ENCODE assay signal across 1 mouse cellular context in genomic region chr16:20623211-20623610, GRCm38 (mm10).
TF ChIP-seq lines count a peak whose summit lies in the region.

No protein-coding gene starts in this region.

TF ChIP-seq in CH12.LX, 34 proteins besides CTCF, POLR2A, EP300 and RAD21:
- TF ChIP-seq MAZ (IDR thresholded peaks at IDR 0.05; ENCODE audit: low read depth, low read length) (no peak), IRF4 (IDR thresholded peaks at IDR 0.05; ENCODE audit: low read depth, low read length) (no peak), USF1 (IDR thresholded peaks at IDR 0.05; ENCODE audit: low read depth, low read length) (no peak), ZMIZ1 (IDR thresholded peaks at IDR 0.05; ENCODE audit: low read depth, low read length) (no peak), UBTF (IDR thresholded peaks at IDR 0.05; ENCODE audit: low read depth, low read length) (no peak), RCOR1 (conservative IDR thresholded peaks at IDR 0.05; ENCODE audit: low read depth, low read length) (no peak), CHD1 (IDR thresholded peaks at IDR 0.05; ENCODE audit: low read depth, low read length) (no peak), HCFC1 (IDR thresholded peaks at IDR 0.05; ENCODE audit: low read depth, low read length) (no peak), ZC3H11A (IDR thresholded peaks at IDR 0.05; ENCODE audit: low read depth, low read length) (no peak), SMC3 (IDR thresholded peaks at IDR 0.05; ENCODE audit: low read depth, low read length) (no peak), MXI1 (IDR thresholded peaks at IDR 0.05; ENCODE audit: low read depth, low read length) (no peak), MEF2A (IDR thresholded peaks at IDR 0.05; ENCODE audit: borderline replicate concordance, low read depth, low read length) (no peak), E2F4 (IDR thresholded peaks at IDR 0.05; ENCODE audit: insufficient replicate concordance, low read depth, low read length) (no peak), POLR2AphosphoS2 (IDR thresholded peaks at IDR 0.05; ENCODE audit: low read depth, low read length) (no peak), USF2 (conservative IDR thresholded peaks at IDR 0.05; ENCODE audit: low read depth, low read length) (no peak), GABPA (IDR thresholded peaks at IDR 0.05; ENCODE audit: insufficient replicate concordance, low read depth, low read length) (no peak), MYC (IDR thresholded peaks at IDR 0.05; ENCODE audit: low read depth, low read length) (no peak), ZKSCAN1 (IDR thresholded peaks at IDR 0.05; ENCODE audit: borderline replicate concordance, low read depth, low read length) (no peak), JUND (conservative IDR thresholded peaks at IDR 0.05; ENCODE audit: low read depth, low read length) (no peak)
